Mouse (Mus musculus): ENCODE measurements at regions not wholly inside any gene's neighbourhood (a gene's known extent, or its start where the extent isn't known, plus 50 kb on each side); places are given as distances from the start of the nearest gene placed in this dataset.

GRCm38 (mm10) chr12:107855547-107855946, 147.9 kb downstream of the Bcl11b start:
- no peak for ATAC-seq (ENCODE audit: insufficient number of reproducible peaks, insufficient read depth, low FRiP score, low TSS enrichment)
- H3K27me3 ChIP-seq, result no peaks in the 10 kb centered on the region
- H3K9ac ChIP-seq, result no peak overlapping the region
- H3K27ac ChIP-seq, result no peak overlapping the region
- H3K4me3 ChIP-seq, result no peak overlapping the region
- 67% methylated on average over 4 of the region's 4 CpGs for WGBS
- H3K4me1 ChIP-seq, result no peaks in the 10 kb centered on the region; the same call in 1 of the 2 replicates
- no peaks in the 10 kb centered on the region for H3K9me3 ChIP-seq
- H3K36me3 ChIP-seq, result no peaks in the 10 kb centered on the region
- no peak overlapping the region for H3K4me2 ChIP-seq (replicated peaks)

- Histone ChIP-seq H3K4me3 (no peak overlapping the region), H3K27me3 (no peaks in the 10 kb centered on the region), H3K36me3 (no peaks in the 10 kb centered on the region), H3K27ac (no peak overlapping the region), H3K9me3 (no peaks in the 10 kb centered on the region), H3K4me2 (replicated peaks) (no peak overlapping the region), H3K9ac (no peak overlapping the region), H3K4me1 (no peaks in the 10 kb centered on the region; the same call in 1 of the 2 replicates)
- no peak for ATAC-seq (ENCODE audit: insufficient number of reproducible peaks, insufficient read depth, low FRiP score, low TSS enrichment)
- whole genome bisulfite sequencing, result 75% methylated on average over 6 of the region's 6 CpGs
Observed at GRCm38 (mm10) chr12:107856421-107857043, 146.9 kb downstream of the Bcl11b start.

GRCm38 (mm10) chr12:107858536-107859280, 144.7 kb downstream of the Bcl11b start:
- no peak for ATAC-seq (ENCODE audit: insufficient number of reproducible peaks, insufficient read depth, low FRiP score, low TSS enrichment)

GRCm38 (mm10) chr12:107859750-107860149, 143.7 kb downstream of the Bcl11b start:
- no peak for ATAC-seq (ENCODE audit: insufficient number of reproducible peaks, insufficient read depth, low FRiP score, low TSS enrichment)
- no peak overlapping the region for H3K27ac ChIP-seq
- H3K4me3 ChIP-seq, result no peak overlapping the region
- no peaks in the 10 kb centered on the region for H3K36me3 ChIP-seq
- H3K4me2 ChIP-seq (replicated peaks), result no peak overlapping the region
- no peaks in the 10 kb centered on the region; the same call in 1 of the 2 replicates for H3K4me1 ChIP-seq
- no peaks in the 10 kb centered on the region for H3K9me3 ChIP-seq
- H3K27me3 ChIP-seq, result no peaks in the 10 kb centered on the region
- H3K9ac ChIP-seq, result no peak overlapping the region
- WGBS, result 26% methylated on average over 8 of the region's 8 CpGs

More at GRCm38 (mm10) chr12:107858536-107859280, 144.7 kb downstream of the Bcl11b start:
- H3K36me3 ChIP-seq, result no peaks in the 10 kb centered on the region
- no peaks in the 10 kb centered on the region; the same call in 1 of the 2 replicates for H3K4me1 ChIP-seq
- WGBS, result 54% methylated on average over 10 of the region's 10 CpGs
- no peak overlapping the region for H3K9ac ChIP-seq
- H3K27me3 ChIP-seq, result no peaks in the 10 kb centered on the region
- no peak overlapping the region for H3K4me3 ChIP-seq
- H3K9me3 ChIP-seq, result no peaks in the 10 kb centered on the region
- H3K27ac ChIP-seq, result no peak overlapping the region
- no peak overlapping the region for H3K4me2 ChIP-seq (replicated peaks)

- H3K4me2 ChIP-seq (replicated peaks), result no peak overlapping the region
- no peak overlapping the region for H3K4me3 ChIP-seq
- no peak for ATAC-seq (ENCODE audit: insufficient number of reproducible peaks, insufficient read depth, low FRiP score, low TSS enrichment)
- no peaks in the 10 kb centered on the region for H3K9me3 ChIP-seq
- no peaks in the 10 kb centered on the region for H3K36me3 ChIP-seq
- WGBS, result 76% methylated on average over 6 of the region's 6 CpGs
- no peak overlapping the region for H3K9ac ChIP-seq
- no peak overlapping the region for H3K27ac ChIP-seq
- no peaks in the 10 kb centered on the region; the same call in 1 of the 2 replicates for H3K4me1 ChIP-seq
- H3K27me3 ChIP-seq, result no peaks in the 10 kb centered on the region
Observed at GRCm38 (mm10) chr12:107860358-107860757, 143.0 kb downstream of the Bcl11b start.

All from embryonic facial prominence, embryonic 12.5 days (tissue).